Mouse (Mus musculus): ENCODE data around the gene Spred3.

- TF ChIP-seq POLR2A (IDR thresholded peaks at IDR 0.05; ENCODE audit: extremely low read depth, insufficient read depth, low read length), result no peak
- TF ChIP-seq CTCF (IDR thresholded peaks at IDR 0.05; ENCODE audit: low read depth, low read length), result no peak
Measured at GRCm38 (mm10) chr7:29162294-29162693, 7.9 kb downstream of the Spred3 start.

All from liver, adult 2 months (tissue).